Mouse (Mus musculus) spleen, adult 2 months (tissue): ENCODE data around the gene Gse1.

Source experiments
- CTCF ChIP-seq: fragments of 200-500 bp; IDR thresholded peaks from 2 replicates; pipeline ENCODE4 v1.5.1; 2011; ENCODE audit warnings: mild to moderate bottlenecking, inconsistent platforms; ENCODE audit not compliant: insufficient read depth, insufficient read length, insufficient replicate concordance; ENCODE audit errors: extremely low read depth
- POLR2A ChIP-seq: fragments of 200-500 bp; IDR thresholded peaks from 2 replicates; pipeline ENCODE4 v1.6.1; 2011; ENCODE audit warnings: low read depth, low read length, inconsistent platforms

GRCm38 (mm10) chr8:120332379-120333229 is 104.3 kb downstream of the Gse1 start:
- TF ChIP-seq POLR2A (no peak), CTCF (peak; percentile 12; the same call in 1 of the 2 replicates)
